Mouse (Mus musculus): Measurements from ENCODE around the gene Zfp575. TPM values are rescaled to one million over a fixed set of nuclear protein-coding genes. Genes with fewer than 3 reads are reported as not detected.

Zfp575 gene
- total RNA-seq, 2 experiments from 2014 or later, result 0.17 TPM; not detected in 1

- intact Hi-C loops (cut with DNase I), result no loop called here
- TF ChIP-seq CTCF (IDR thresholded peaks at IDR 0.05), result no peak
Observed at GRCm38 (mm10) chr7:24598121-24598520, 10.7 kb upstream of the Zfp575 start.

DNA sequence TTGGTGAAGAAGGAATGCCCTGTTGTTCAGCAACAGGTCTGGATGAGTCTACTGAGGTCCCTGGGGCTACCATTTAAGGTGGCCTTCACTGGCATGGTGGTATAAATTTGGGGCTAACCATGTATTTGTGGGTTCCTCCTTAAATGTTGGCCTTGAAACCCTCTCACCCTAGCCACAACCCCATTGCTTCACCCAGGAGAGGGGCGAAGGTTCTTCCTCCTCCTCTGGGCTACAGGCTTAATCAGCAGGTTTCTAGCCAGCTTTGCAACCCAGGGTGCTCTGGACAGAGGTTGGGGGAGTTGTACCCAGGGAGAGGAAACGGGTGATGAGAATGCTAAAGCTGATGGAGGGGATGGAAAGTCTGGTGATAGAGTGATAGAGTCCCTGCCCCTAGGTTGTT lies 8.0 kb upstream of the Zfp575 start:
- no peak overlapping the region for H3K4me3 ChIP-seq
- no peak overlapping the region for H3K27ac ChIP-seq
- DNase-seq, result no peak
- TF ChIP-seq CTCF (IDR thresholded peaks at IDR 0.05), result no peak
- intact Hi-C loops (cut with DNase I), result no loop called here

More at GRCm38 (mm10) chr7:24598121-24598520, 10.7 kb upstream of the Zfp575 start:
- no peak for DNase-seq
- H3K27ac ChIP-seq, result no peak overlapping the region
- no peak overlapping the region for H3K4me3 ChIP-seq

GRCm38 (mm10) chr7:24594309-24594803 lies 6.9 kb upstream of the Zfp575 start:
- no peak for TF ChIP-seq CTCF (IDR thresholded peaks at IDR 0.05)
- H3K4me3 ChIP-seq, result peak overlapping the region; percentile 84
- intact Hi-C loops (cut with DNase I), result no loop called here
- no peak for DNase-seq
- peak overlapping the region; percentile 89 for H3K27ac ChIP-seq

DNA sequence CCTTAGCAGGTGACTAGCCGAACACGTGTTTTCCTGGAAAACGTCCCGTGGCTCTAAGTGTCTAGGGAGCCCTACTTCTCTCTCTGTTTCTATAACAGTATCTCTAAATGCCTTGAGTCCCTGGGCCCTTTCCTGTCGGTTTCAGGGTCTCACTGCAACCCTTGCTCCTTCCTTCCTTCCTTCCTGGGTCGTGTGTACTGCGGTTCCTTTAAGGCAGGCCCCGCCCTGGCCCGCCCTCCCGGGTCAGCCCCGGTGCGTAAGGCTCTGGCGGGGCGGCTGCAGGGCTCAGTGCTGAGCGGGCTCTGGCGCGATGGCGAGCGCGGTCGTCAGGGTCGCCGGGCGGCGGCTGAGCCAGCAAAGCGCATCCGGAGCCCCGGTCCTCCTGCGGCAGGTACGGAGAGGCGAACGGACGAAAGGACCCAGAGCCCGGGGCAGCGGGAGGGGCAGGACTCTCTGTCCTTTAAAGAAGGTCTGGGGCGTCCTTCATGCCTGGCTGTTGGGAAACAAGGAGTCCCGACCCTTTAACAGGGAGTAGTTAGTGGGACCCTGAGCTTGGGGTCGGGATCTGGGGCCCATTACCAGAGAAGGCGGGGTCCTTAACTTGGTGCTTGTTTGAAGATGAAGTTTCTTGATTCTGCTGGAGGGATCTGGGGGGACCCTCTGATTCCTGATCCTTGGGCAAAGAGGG lies 6.3 kb upstream of the Zfp575 start:
- peak overlapping the region; percentile 84 for H3K4me3 ChIP-seq
- no peak for TF ChIP-seq CTCF (IDR thresholded peaks at IDR 0.05)
- DNase-seq, result peak; percentile 86
- H3K27ac ChIP-seq, result peak overlapping the region; percentile 89
- intact Hi-C loops (cut with DNase I), result no loop called here

- no peak for TF ChIP-seq CTCF (IDR thresholded peaks at IDR 0.05)
- intact Hi-C loops (cut with DNase I), result no loop called here
- Histone ChIP-seq H3K4me3 (no peak overlapping the region), H3K27ac (no peak overlapping the region)
- DNase-seq, result no peak
Observed at GRCm38 (mm10) chr7:24592781-24593180, 5.3 kb upstream of the Zfp575 start.

GRCm38 (mm10) chr7:24592163-24592562 lies 4.7 kb upstream of the Zfp575 start:
- intact Hi-C loops (cut with DNase I), result no loop called here
- no peak overlapping the region for H3K4me3 ChIP-seq
- H3K27ac ChIP-seq, result no peak overlapping the region
- no peak for DNase-seq
- no peak for TF ChIP-seq CTCF (IDR thresholded peaks at IDR 0.05)

GRCm38 (mm10) chr7:24591735-24592134 lies 4.3 kb upstream of the Zfp575 start:
- H3K27ac ChIP-seq, result no peak overlapping the region
- TF ChIP-seq CTCF (IDR thresholded peaks at IDR 0.05), result no peak
- H3K4me3 ChIP-seq, result no peak overlapping the region
- no peak for DNase-seq
- intact Hi-C loops (cut with DNase I), result no loop called here

- intact Hi-C loops (cut with DNase I), result no loop called here
- H3K27ac ChIP-seq, result no peak overlapping the region
- no peak overlapping the region for H3K4me3 ChIP-seq
- peak; percentile 29 for DNase-seq
- no peak for TF ChIP-seq CTCF (IDR thresholded peaks at IDR 0.05)
Observed at GRCm38 (mm10) chr7:24588336-24588735, 895 bp upstream of the Zfp575 start.

DNA sequence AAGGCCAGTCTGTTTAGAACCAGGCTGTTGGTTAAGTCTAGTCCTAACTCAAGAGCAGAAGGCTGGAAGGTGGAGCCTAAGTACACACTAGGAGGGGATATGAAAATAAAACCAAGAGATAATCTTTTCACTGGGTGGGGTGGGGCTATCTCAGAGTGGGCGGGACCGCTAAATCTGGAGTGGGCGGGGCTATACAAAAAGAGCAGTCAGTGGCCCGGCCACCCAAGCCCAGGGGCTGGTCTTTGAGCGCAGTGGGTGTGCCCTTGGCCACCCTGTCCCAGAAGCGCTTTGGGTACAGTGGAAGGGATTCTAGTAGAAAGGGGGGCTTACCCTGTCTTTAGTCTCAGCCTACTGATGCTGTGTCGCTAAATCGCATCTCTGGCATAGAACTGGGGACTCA lies 613 bp downstream of the Zfp575 start:
- peak overlapping the region; percentile 68 for H3K4me3 ChIP-seq
- intact Hi-C loops (cut with DNase I), result no loop called here
- no peak overlapping the region for H3K27ac ChIP-seq
- no peak for TF ChIP-seq CTCF (IDR thresholded peaks at IDR 0.05)
- peak; percentile 43 for DNase-seq

DNA sequence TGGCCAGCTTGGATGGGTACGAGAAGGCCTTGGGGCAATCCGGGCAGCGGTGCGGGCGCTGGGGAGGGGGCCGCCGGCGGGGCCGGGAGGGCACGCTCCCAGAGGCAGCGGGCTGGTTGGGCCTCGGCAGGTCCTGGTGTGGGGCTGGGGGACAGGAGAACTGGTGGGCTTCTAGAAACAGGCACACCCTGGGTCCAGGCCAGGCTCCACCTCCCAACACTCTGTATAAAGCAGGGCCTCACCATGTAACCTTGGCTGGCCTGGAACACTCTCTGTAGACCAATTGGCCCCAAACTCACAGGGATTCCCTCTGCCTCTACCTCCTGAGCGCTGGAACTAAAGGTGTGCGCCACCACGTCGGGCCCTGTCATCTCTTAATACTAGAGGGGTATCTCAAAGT lies 1.4 kb downstream of the Zfp575 start:
- H3K27ac ChIP-seq, result no peak overlapping the region
- no peak for DNase-seq
- intact Hi-C loops (cut with DNase I), result no loop called here
- H3K4me3 ChIP-seq, result no peak overlapping the region
- TF ChIP-seq CTCF (IDR thresholded peaks at IDR 0.05), result no peak

- no peak for TF ChIP-seq CTCF (IDR thresholded peaks at IDR 0.05)
- H3K4me3 ChIP-seq, result no peak overlapping the region
- no peak overlapping the region for H3K27ac ChIP-seq
- DNase-seq, result peak; percentile 5
- intact Hi-C loops (cut with DNase I), result no loop called here
Observed at GRCm38 (mm10) chr7:24584876-24585275, 2.6 kb downstream of the Zfp575 start.

GRCm38 (mm10) chr7:24577811-24578210 lies 9.6 kb downstream of the Zfp575 start:
- DNase-seq, result no peak
- intact Hi-C loops (cut with DNase I), result no loop called here
- H3K27ac ChIP-seq, result no peak overlapping the region

GRCm38 (mm10) chr7:24574224-24574796 lies 13.1 kb downstream of the Zfp575 start:
- Histone ChIP-seq H3K4me3 (no peak overlapping the region), H3K27ac (no peak overlapping the region)
- intact Hi-C loops (cut with DNase I), result no loop called here
- DNase-seq, result no peak
- TF ChIP-seq CTCF (IDR thresholded peaks at IDR 0.05), result no peak

More at GRCm38 (mm10) chr7:24577811-24578210, 9.6 kb downstream of the Zfp575 start:
- TF ChIP-seq CTCF (IDR thresholded peaks at IDR 0.05), result no peak
- H3K4me3 ChIP-seq, result no peak overlapping the region

DNA sequence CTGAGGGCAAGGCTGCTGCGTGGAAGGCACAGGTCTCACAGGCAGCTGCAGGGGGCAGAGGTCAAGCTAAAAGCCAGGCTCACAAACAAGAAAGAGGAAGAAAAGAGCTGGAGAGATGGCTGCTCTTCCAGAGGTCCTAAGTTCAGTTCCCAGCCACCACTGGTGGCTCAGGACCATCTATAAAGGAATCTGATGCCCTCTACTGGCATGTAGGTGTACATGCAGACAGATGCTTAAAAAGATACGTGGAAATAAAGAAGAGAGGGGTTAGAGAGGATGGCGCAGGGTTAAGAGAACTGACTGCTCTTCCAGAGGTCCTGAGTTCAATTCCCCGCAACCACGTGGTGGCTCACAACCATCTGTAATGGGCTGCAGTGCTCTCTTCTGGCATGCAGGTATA lies 15.0 kb downstream of the Zfp575 start:
- H3K27ac ChIP-seq, result no peak overlapping the region
- peak; percentile 48 for TF ChIP-seq CTCF (IDR thresholded peaks at IDR 0.05)
- intact Hi-C loops (cut with DNase I), result no loop called here
- no peak for DNase-seq
- no peak overlapping the region for H3K4me3 ChIP-seq

All from gastrocnemius, adult 2 months (tissue).